Mouse (Mus musculus) liver, adult 2 months (tissue): ENCODE results near the gene Rnf34.

Experiments used
- CTCF ChIP-seq: fragments of 200-500 bp; IDR thresholded peaks from 2 replicates; pipeline ENCODE4 v1.5.1; 2011; ENCODE audit warnings: low read depth, low read length, control low read depth
- POLR2A ChIP-seq: fragments of 200-500 bp; IDR thresholded peaks from 2 replicates; pipeline ENCODE4 v1.6.1; 2011; ENCODE audit warnings: low read length, control low read depth; ENCODE audit not compliant: insufficient read depth; ENCODE audit errors: extremely low read depth

DNA sequence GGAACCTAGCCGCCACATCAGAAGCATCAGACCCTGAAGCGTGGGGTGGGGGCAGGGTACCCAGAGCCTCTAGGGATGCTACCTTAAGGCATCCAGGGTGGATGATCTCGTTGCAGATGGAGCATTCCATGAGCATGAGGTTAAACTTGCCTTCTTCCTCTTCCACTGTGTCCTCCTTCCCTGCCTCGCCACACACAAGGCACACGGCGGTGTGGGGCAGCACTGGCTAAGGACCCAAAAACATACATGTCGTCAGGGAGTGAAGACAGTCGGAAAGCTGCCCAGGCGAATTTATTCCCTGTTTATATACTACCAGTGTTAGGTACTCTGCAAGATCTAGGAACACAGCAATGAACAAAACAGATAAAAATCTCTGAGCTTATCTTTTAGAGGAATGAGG, 33.4 kb downstream of the Rnf34 start:
- TF ChIP-seq POLR2A (no peak), CTCF (no peak)
